Mouse (Mus musculus) adrenal gland, postnatal 36 days (tissue): Measurements from ENCODE around the gene Prl3d3. TPM values are rescaled to one million over a fixed set of nuclear protein-coding genes. Genes with fewer than 3 reads are reported as not detected.
"Not testable (repeated sequence)": the region's sequence is repeated elsewhere in the genome, so short reads cannot be mapped to it uniquely, and the experiment has no call there.

ENCODE experiments used
- DNase-seq, 2 experiments: peaks; one replicate each; pipeline ENCODE4 v3.0.0; 2021; ENCODE audit warnings: mixed read lengths in 1 of 2
- long read RNA-seq, 2 experiments: library from polyadenylated mRNA; stranded (forward); transcript quantifications; one replicate each; pipeline ENCODE4 v2.0.0; 2021; ENCODE audit warnings: borderline sequencing depth in 2 of 2
- total RNA-seq, 2 experiments: library from RNA; stranded (reverse); gene quantifications; 2 replicates each; pipeline ENCODE4 v1.2.3; 2021

The Prl3d3 gene
- not detected for total RNA-seq
- long read RNA-seq, experiment 1, result 0 reads
- long read RNA-seq, experiment 2, result 0 reads

- not testable (repeated sequence) for DNase-seq
Observed at GRCm38 (mm10) chr13:27156490-27156889, at the start of gene Prl3d3. TSS of gene Prl3d3 (plus strand) at chr13:27156790.

GRCm38 (mm10) chr13:27121398-27121797 is 35.2 kb upstream of the Prl3d3 start, which contains the start of gene Prl3d2:
TSS of gene Prl3d2 (plus strand) at chr13:27121698.
- DNase-seq, result not testable (repeated sequence)

- no peak for DNase-seq
Observed at GRCm38 (mm10) chr13:27148264-27148663, 8.3 kb upstream of the Prl3d3 start.

- no peak for DNase-seq
Observed at GRCm38 (mm10) chr13:27196359-27196758, 39.8 kb downstream of the Prl3d3 start, which contains the start of gene Prl3c1. TSS of gene Prl3c1 (plus strand) at chr13:27196659.

Other genes starting within 250 kb of the Prl3d3 start
- gene Prl, start 99.2 kb upstream of the Prl3d3 start, total RNA-seq, result not detected
- gene Prl3d1, start 62.6 kb upstream of the Prl3d3 start, total RNA-seq, result not detected
- gene Prl3d2, start 35.1 kb upstream of the Prl3d3 start, total RNA-seq, result not detected
- gene Prl3c1, start 39.9 kb downstream of the Prl3d3 start, total RNA-seq, result not detected
- gene Prl3b1, start 85.1 kb downstream of the Prl3d3 start, total RNA-seq, result not detected
- gene Prl3a1, start 102.6 kb downstream of the Prl3d3 start, total RNA-seq, result not detected
- not detected for gene Prl6a1, start 155.8 kb downstream of the Prl3d3 start, total RNA-seq
- 1 to 10 TPM; 1.6 to 5.2 TPM for gene Prl8a2, start 188.9 kb downstream of the Prl3d3 start, total RNA-seq
- gene Prl2b1, start 234.1 kb downstream of the Prl3d3 start, total RNA-seq, result not detected